Mouse (Mus musculus): ENCODE data around the gene Luc7l3.

GRCm38 (mm10) chr11:94362101-94362500 lies 40.3 kb upstream of the Luc7l3 start:
- TF ChIP-seq GATA1 (IDR thresholded peaks at IDR 0.05; ENCODE audit: low read length) (no peak), TAL1 (IDR thresholded peaks at IDR 0.05; ENCODE audit: low read length) (no peak)

All from erythroblast, embryonic 14.5 days (primary cell).